Mouse (Mus musculus) layer of hippocampus, postnatal 10 days (tissue): ENCODE measurements around the gene Zfp467. TPM values are rescaled to one million over a fixed set of nuclear protein-coding genes. Genes with fewer than 3 reads are reported as not detected.

Source experiments
- DNase-seq, 2 experiments: peaks; one replicate each; pipeline ENCODE4 v3.0.0; 2021; ENCODE audit warnings: low spot score in 2 of 2
- total RNA-seq, 2 experiments: library from RNA; stranded (reverse); gene quantifications; 2 replicates each; pipeline ENCODE4 v1.2.3; 2021

Gene Zfp467
- total RNA-seq, 2 experiments from 2014 or later: 17.2 to 21.3 TPM

- DNase-seq: no peak
Observed at GRCm38 (mm10) chr6:48440306-48441014, 5.2 kb downstream of the Zfp467 start.

GRCm38 (mm10) chr6:48439654-48440053 lies 6.0 kb downstream of the Zfp467 start:
- DNase-seq: no peak

- no peak for DNase-seq
Observed at GRCm38 (mm10) chr6:48438475-48439125, 7.0 kb downstream of the Zfp467 start.

GRCm38 (mm10) chr6:48437679-48438376 lies 7.8 kb downstream of the Zfp467 start:
- no peak for DNase-seq

GRCm38 (mm10) chr6:48435706-48436349 lies 9.8 kb downstream of the Zfp467 start:
- no peak for DNase-seq

GRCm38 (mm10) chr6:48435111-48435510 lies 10.5 kb downstream of the Zfp467 start:
- no peak for DNase-seq

GRCm38 (mm10) chr6:48434651-48435050 lies 11.0 kb downstream of the Zfp467 start:
- no peak for DNase-seq

- DNase-seq: no peak
Observed at GRCm38 (mm10) chr6:48432893-48433816, 12.5 kb downstream of the Zfp467 start.

GRCm38 (mm10) chr6:48430748-48431147 lies 14.9 kb downstream of the Zfp467 start:
- no peak for DNase-seq

- DNase-seq: no peak
Observed at GRCm38 (mm10) chr6:48428769-48429557, 16.7 kb downstream of the Zfp467 start.

GRCm38 (mm10) chr6:48426956-48427355 lies 18.7 kb downstream of the Zfp467 start:
- no peak for DNase-seq

- DNase-seq: no peak
Observed at GRCm38 (mm10) chr6:48424074-48424473, 21.6 kb downstream of the Zfp467 start.

- no peak for DNase-seq
Observed at GRCm38 (mm10) chr6:48423336-48423735, 22.3 kb downstream of the Zfp467 start.

- no peak for DNase-seq
Observed at GRCm38 (mm10) chr6:48420647-48421046, 25.0 kb downstream of the Zfp467 start.

- DNase-seq: no peak
Observed at GRCm38 (mm10) chr6:48416486-48416885, 29.1 kb downstream of the Zfp467 start.

- no peak for DNase-seq
Observed at GRCm38 (mm10) chr6:48415636-48416035, 30.0 kb downstream of the Zfp467 start.

- no peak for DNase-seq
Observed at GRCm38 (mm10) chr6:48414886-48415285, 30.7 kb downstream of the Zfp467 start.

- DNase-seq: no peak
Observed at GRCm38 (mm10) chr6:48413081-48413480, 32.5 kb downstream of the Zfp467 start.

- no peak for DNase-seq
Observed at GRCm38 (mm10) chr6:48412662-48413061, 33.0 kb downstream of the Zfp467 start.

- DNase-seq: no peak
Observed at GRCm38 (mm10) chr6:48412147-48412546, 33.5 kb downstream of the Zfp467 start.
